Mouse (Mus musculus): Measurements from ENCODE around the gene Upk3bl.

Gene Upk3bl

GRCm38 (mm10) chr5:136073526-136073925 lies 19.2 kb downstream of the Upk3bl start:
- no peaks in the 10 kb centered on the region for H3K36me3 ChIP-seq (ENCODE audit: insufficient read depth, low read length)
- TF ChIP-seq NANOG (IDR thresholded peaks at IDR 0.05; ENCODE audit: borderline replicate concordance, low read length) = no peak
- no peak for TF ChIP-seq POU5F1 (IDR thresholded peaks at IDR 0.05; ENCODE audit: borderline replicate concordance, low read length)
- no peak for TF ChIP-seq CTCF (conservative IDR thresholded peaks at IDR 0.05; ENCODE audit: low read length)
- H3K9me3 ChIP-seq (ENCODE audit: low read length) = no peaks in the 10 kb centered on the region
- peak overlapping the region; percentile 43 for H3K4me3 ChIP-seq (replicated peaks; ENCODE audit: low read length)
- H3K4me1 ChIP-seq (replicated peaks; ENCODE audit: low read depth, low read length) = peaks cover 92% of the 10 kb centered on the region
- no peaks in the 10 kb centered on the region for H3K27me3 ChIP-seq (ENCODE audit: insufficient read depth, low read length)

GRCm38 (mm10) chr5:136075076-136075475 lies 20.8 kb downstream of the Upk3bl start:
- Histone ChIP-seq H3K9me3 (ENCODE audit: low read length) (peaks cover 6% of the 10 kb centered on the region), H3K4me1 (replicated peaks; ENCODE audit: low read depth, low read length) (peaks cover 84% of the 10 kb centered on the region), H3K36me3 (ENCODE audit: insufficient read depth, low read length) (no peaks in the 10 kb centered on the region), H3K4me3 (replicated peaks; ENCODE audit: low read length) (no peak overlapping the region), H3K27me3 (ENCODE audit: insufficient read depth, low read length) (no peaks in the 10 kb centered on the region)
- no peak for TF ChIP-seq NANOG (IDR thresholded peaks at IDR 0.05; ENCODE audit: borderline replicate concordance, low read length)
- TF ChIP-seq POU5F1 (IDR thresholded peaks at IDR 0.05; ENCODE audit: borderline replicate concordance, low read length) = no peak
- TF ChIP-seq CTCF (conservative IDR thresholded peaks at IDR 0.05; ENCODE audit: low read length) = no peak

GRCm38 (mm10) chr5:136076284-136076683 lies 22.0 kb downstream of the Upk3bl start:
- Histone ChIP-seq H3K4me3 (replicated peaks; ENCODE audit: low read length) (peak overlapping the region; percentile 8), H3K9me3 (ENCODE audit: low read length) (peaks cover 18% of the 10 kb centered on the region), H3K36me3 (ENCODE audit: insufficient read depth, low read length) (no peaks in the 10 kb centered on the region), H3K27me3 (ENCODE audit: insufficient read depth, low read length) (no peaks in the 10 kb centered on the region), H3K4me1 (replicated peaks; ENCODE audit: low read depth, low read length) (peaks cover 83% of the 10 kb centered on the region)
- TF ChIP-seq CTCF (conservative IDR thresholded peaks at IDR 0.05; ENCODE audit: low read length) = no peak
- TF ChIP-seq NANOG (IDR thresholded peaks at IDR 0.05; ENCODE audit: borderline replicate concordance, low read length) = no peak
- TF ChIP-seq POU5F1 (IDR thresholded peaks at IDR 0.05; ENCODE audit: borderline replicate concordance, low read length) = no peak

- TF ChIP-seq POU5F1 (IDR thresholded peaks at IDR 0.05; ENCODE audit: borderline replicate concordance, low read length) (no peak), NANOG (IDR thresholded peaks at IDR 0.05; ENCODE audit: borderline replicate concordance, low read length) (no peak), CTCF (conservative IDR thresholded peaks at IDR 0.05; ENCODE audit: low read length) (no peak)
- peak overlapping the region; percentile 8; the same call in 1 of the 2 replicates for H3K4me3 ChIP-seq (replicated peaks; ENCODE audit: low read length)
- H3K36me3 ChIP-seq (ENCODE audit: insufficient read depth, low read length) = no peaks in the 10 kb centered on the region
- peaks cover 76% of the 10 kb centered on the region for H3K4me1 ChIP-seq (replicated peaks; ENCODE audit: low read depth, low read length)
- no peaks in the 10 kb centered on the region for H3K27me3 ChIP-seq (ENCODE audit: insufficient read depth, low read length)
- H3K9me3 ChIP-seq (ENCODE audit: low read length) = peaks cover 18% of the 10 kb centered on the region
Observed at GRCm38 (mm10) chr5:136077001-136077550, 22.8 kb downstream of the Upk3bl start.

- Histone ChIP-seq H3K27me3 (ENCODE audit: insufficient read depth, low read length) (no peaks in the 10 kb centered on the region), H3K4me3 (replicated peaks; ENCODE audit: low read length) (no peak overlapping the region), H3K4me1 (replicated peaks; ENCODE audit: low read depth, low read length) (peaks cover 72% of the 10 kb centered on the region), H3K36me3 (ENCODE audit: insufficient read depth, low read length) (no peaks in the 10 kb centered on the region), H3K9me3 (ENCODE audit: low read length) (peaks cover 18% of the 10 kb centered on the region)
- TF ChIP-seq POU5F1 (IDR thresholded peaks at IDR 0.05; ENCODE audit: borderline replicate concordance, low read length) (no peak), NANOG (IDR thresholded peaks at IDR 0.05; ENCODE audit: borderline replicate concordance, low read length) (no peak), CTCF (conservative IDR thresholded peaks at IDR 0.05; ENCODE audit: low read length) (no peak)
Observed at GRCm38 (mm10) chr5:136078136-136078535, 23.8 kb downstream of the Upk3bl start.

GRCm38 (mm10) chr5:136082345-136082744 lies 28.1 kb downstream of the Upk3bl start:
- peaks cover 9% of the 10 kb centered on the region for H3K27me3 ChIP-seq (ENCODE audit: insufficient read depth, low read length)
- H3K36me3 ChIP-seq (ENCODE audit: insufficient read depth, low read length) = no peaks in the 10 kb centered on the region
- no peak overlapping the region for H3K4me3 ChIP-seq (replicated peaks; ENCODE audit: low read length)
- peaks cover 18% of the 10 kb centered on the region for H3K9me3 ChIP-seq (ENCODE audit: low read length)
- TF ChIP-seq CTCF (conservative IDR thresholded peaks at IDR 0.05; ENCODE audit: low read length) = peak; percentile 96
- no peak for TF ChIP-seq NANOG (IDR thresholded peaks at IDR 0.05; ENCODE audit: borderline replicate concordance, low read length)
- H3K4me1 ChIP-seq (replicated peaks; ENCODE audit: low read depth, low read length) = peaks cover 72% of the 10 kb centered on the region

- TF ChIP-seq CTCF (conservative IDR thresholded peaks at IDR 0.05; ENCODE audit: low read length) (no peak), POU5F1 (IDR thresholded peaks at IDR 0.05; ENCODE audit: borderline replicate concordance, low read length) (no peak), NANOG (IDR thresholded peaks at IDR 0.05; ENCODE audit: borderline replicate concordance, low read length) (no peak)
- peaks cover 18% of the 10 kb centered on the region for H3K9me3 ChIP-seq (ENCODE audit: low read length)
- H3K4me1 ChIP-seq (replicated peaks; ENCODE audit: low read depth, low read length) = peaks cover 76% of the 10 kb centered on the region
- peak within 1 kb of the TSS; percentile 85 for H3K4me3 ChIP-seq (replicated peaks; ENCODE audit: low read length)
- peaks cover 9% of the 10 kb centered on the region for H3K27me3 ChIP-seq (ENCODE audit: insufficient read depth, low read length)
- H3K36me3 ChIP-seq (ENCODE audit: insufficient read depth, low read length) = no peaks in the 10 kb centered on the region
Observed at GRCm38 (mm10) chr5:136083669-136084107, 29.4 kb downstream of the Upk3bl start, which contains the start of gene Rasa4. Gene Rasa4, plus strand, starts transcription at chr5:136083916.

GRCm38 (mm10) chr5:136084144-136084881 lies 30.0 kb downstream of the Upk3bl start:
- H3K4me3 ChIP-seq (replicated peaks; ENCODE audit: low read length) = peak overlapping the region; percentile 85
- TF ChIP-seq POU5F1 (IDR thresholded peaks at IDR 0.05; ENCODE audit: borderline replicate concordance, low read length) = no peak
- TF ChIP-seq CTCF (conservative IDR thresholded peaks at IDR 0.05; ENCODE audit: low read length) = no peak
- no peak for TF ChIP-seq NANOG (IDR thresholded peaks at IDR 0.05; ENCODE audit: borderline replicate concordance, low read length)
- 0 out of 2 replicates have a peak, but pooled peaks cover 2% of the 10 kb centered on the region for H3K36me3 ChIP-seq (ENCODE audit: insufficient read depth, low read length)
- H3K27me3 ChIP-seq (ENCODE audit: insufficient read depth, low read length) = peaks cover 9% of the 10 kb centered on the region
- peaks cover 18% of the 10 kb centered on the region for H3K9me3 ChIP-seq (ENCODE audit: low read length)
- peaks cover 79% of the 10 kb centered on the region for H3K4me1 ChIP-seq (replicated peaks; ENCODE audit: low read depth, low read length)

All from E14TG2a.4 (cell line).